Mouse (Mus musculus) cortical plate, adult 2 months (tissue): ENCODE measurements at regions not wholly inside any gene's neighbourhood (a gene's known extent, or its start where the extent isn't known, plus 50 kb on each side); places are given as distances from the start of the nearest gene placed in this dataset.

Source experiments
- CTCF ChIP-seq: fragments of 200-500 bp; IDR thresholded peaks from 2 replicates; pipeline ENCODE4 v1.5.1; 2011; ENCODE audit warnings: mild to moderate bottlenecking, control low read depth, low read length; ENCODE audit not compliant: insufficient read depth; ENCODE audit errors: extremely low read depth
- POLR2A ChIP-seq: fragments of 200-500 bp; IDR thresholded peaks from 2 replicates; pipeline ENCODE4 v1.6.1; 2011; ENCODE audit warnings: mild to moderate bottlenecking, low read length, control low read depth; ENCODE audit not compliant: insufficient read depth; ENCODE audit errors: extremely low read depth

GRCm38 (mm10) chr5:51710664-51711063 lies 143.1 kb upstream of the Ppargc1a start:
- TF ChIP-seq POLR2A (no peak), CTCF (no peak)
